Mouse (Mus musculus): Measurements from ENCODE around the gene Adgrl3.

The Adgrl3 gene

GRCm38 (mm10) chr5:81790710-81791109, 770.8 kb downstream of the Adgrl3 start:
- no peak for DNase-seq (ENCODE audit: extremely low read depth, insufficient read length, low spot score)

DNA sequence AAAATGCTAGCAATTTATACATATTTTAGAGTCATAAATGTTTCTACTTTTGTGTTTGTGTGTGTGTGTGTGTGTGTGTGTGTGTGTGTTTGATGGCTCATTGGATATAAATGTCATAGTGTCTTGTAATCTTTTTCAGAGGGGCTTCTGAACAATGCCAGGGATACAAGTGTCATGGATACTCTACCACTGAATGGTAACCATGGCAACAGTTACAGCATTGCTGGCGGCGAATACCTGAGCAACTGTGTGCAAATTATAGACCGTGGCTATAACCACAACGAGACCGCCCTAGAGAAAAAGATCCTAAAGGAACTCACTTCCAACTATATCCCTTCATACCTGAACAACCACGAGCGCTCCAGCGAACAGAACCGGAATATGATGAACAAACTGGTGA, 774.2 kb downstream of the Adgrl3 start:
- DNase-seq (ENCODE audit: extremely low read depth, insufficient read length, low spot score): no peak

DNA sequence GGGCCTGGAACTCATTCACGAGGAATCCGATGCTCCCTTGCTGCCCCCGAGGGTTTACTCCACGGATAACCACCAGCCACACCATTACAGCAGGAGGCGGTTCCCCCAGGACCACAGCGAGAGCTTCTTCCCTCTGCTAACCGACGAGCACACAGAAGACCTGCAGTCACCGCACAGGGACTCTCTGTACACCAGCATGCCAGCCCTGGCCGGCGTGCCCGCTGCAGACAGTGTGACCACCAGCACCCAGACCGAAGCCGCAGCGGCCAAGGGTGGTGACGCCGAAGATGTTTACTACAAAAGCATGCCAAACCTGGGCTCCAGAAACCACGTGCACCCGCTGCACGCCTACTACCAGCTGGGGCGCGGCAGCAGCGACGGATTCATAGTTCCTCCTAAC, 774.7 kb downstream of the Adgrl3 start:
- peak; percentile 14 for DNase-seq (ENCODE audit: extremely low read depth, insufficient read length, low spot score)

GRCm38 (mm10) chr5:81796128-81796527, 776.2 kb downstream of the Adgrl3 start:
- DNase-seq (ENCODE audit: extremely low read depth, insufficient read length, low spot score): no peak

DNA sequence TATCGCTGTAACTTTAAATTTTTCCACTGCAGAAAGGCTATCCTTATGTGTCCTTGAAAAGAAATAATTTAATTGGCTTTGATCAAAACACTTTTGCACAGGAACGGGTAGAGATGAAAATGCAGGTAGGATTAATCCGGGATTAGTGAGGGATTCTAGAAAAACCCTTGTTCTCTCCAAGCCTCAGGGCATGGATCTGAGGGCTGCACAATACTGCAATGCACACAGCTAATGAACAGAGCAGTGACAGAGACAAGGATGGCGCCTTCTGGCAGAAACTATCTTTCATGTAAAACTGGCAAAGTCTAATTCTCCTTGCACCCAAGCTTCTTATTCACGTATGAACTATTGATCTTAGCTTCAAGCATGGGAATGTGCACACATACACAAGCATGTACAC, 791.0 kb downstream of the Adgrl3 start:
- no peak for DNase-seq (ENCODE audit: extremely low read depth, insufficient read length, low spot score)

DNA sequence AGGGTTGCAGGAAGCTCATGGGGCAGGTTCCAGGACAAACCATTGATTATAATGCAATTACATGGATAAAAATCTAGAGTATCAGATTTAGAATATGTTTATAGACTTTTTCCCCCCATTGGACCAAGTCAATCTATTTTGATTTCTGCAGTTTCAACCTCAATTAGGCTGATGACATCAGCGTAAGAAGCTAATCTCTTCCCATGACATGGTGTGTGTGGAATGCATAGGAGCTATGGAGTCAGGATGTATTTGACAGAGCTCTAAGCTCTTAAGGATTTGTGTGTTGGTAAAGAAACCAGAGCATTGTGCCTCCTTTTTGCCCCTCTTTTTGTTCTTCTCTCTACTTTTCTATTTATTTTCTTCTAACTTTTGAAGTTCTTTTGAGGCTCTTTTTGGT, 812.1 kb downstream of the Adgrl3 start:
- no peak for DNase-seq (ENCODE audit: extremely low read depth, insufficient read length, low spot score)

- no peak for DNase-seq (ENCODE audit: extremely low read depth, insufficient read length, low spot score)
Observed at GRCm38 (mm10) chr5:81832679-81833078, 812.7 kb downstream of the Adgrl3 start.

DNA sequence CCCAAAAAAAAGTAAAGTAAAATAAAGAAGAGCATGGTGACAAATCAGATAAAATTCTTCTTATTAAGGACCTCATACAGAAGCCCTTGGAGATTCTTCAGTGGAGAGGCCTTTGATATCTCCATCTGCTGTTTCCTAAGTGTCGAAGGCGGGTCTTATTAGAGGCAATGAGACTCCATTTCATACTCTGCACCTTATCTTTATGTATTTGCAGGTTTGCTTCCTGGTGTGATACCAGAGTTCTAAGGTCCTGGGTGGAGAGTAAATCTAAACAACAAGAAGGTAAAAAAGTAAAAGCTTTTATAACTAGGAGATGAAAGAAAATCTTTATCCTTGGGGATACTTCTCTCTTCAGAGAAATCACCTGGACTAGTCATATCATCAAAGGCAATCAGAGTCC, 817.9 kb downstream of the Adgrl3 start:
- no peak for DNase-seq (ENCODE audit: extremely low read depth, insufficient read length, low spot score)

DNA sequence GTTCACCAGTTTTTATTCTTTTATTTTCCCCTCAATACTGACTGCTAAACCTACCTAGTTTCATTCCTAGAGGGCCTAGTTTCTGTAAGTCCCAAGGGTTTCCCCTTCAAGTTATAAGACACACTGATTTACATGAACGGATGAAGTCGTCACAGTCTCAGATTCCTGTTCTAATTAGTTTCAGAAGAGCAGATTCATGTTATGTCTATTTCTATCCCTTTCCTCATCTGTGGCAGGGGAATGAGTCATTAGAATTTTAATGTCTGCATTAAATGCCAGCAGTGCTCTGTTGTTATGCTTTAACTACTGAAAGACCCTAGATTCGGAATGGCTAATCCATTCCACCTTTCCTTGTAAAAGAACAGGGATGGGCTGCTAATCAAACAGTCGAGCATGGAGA, 823.9 kb downstream of the Adgrl3 start:
- DNase-seq (ENCODE audit: extremely low read depth, insufficient read length, low spot score): no peak

- DNase-seq (ENCODE audit: extremely low read depth, insufficient read length, low spot score): no peak
Observed at GRCm38 (mm10) chr5:81870336-81870735, 850.4 kb downstream of the Adgrl3 start.

Measured in 3134 (cell line).